Mouse (Mus musculus): Measurements from ENCODE around the gene Znhit3. TPM values are rescaled to one million over a fixed set of nuclear protein-coding genes. Genes with fewer than 3 reads are reported as not detected.

Znhit3 gene
- polyA plus RNA-seq, 1 experiment from 2014 or later: 48.3 TPM

DNA sequence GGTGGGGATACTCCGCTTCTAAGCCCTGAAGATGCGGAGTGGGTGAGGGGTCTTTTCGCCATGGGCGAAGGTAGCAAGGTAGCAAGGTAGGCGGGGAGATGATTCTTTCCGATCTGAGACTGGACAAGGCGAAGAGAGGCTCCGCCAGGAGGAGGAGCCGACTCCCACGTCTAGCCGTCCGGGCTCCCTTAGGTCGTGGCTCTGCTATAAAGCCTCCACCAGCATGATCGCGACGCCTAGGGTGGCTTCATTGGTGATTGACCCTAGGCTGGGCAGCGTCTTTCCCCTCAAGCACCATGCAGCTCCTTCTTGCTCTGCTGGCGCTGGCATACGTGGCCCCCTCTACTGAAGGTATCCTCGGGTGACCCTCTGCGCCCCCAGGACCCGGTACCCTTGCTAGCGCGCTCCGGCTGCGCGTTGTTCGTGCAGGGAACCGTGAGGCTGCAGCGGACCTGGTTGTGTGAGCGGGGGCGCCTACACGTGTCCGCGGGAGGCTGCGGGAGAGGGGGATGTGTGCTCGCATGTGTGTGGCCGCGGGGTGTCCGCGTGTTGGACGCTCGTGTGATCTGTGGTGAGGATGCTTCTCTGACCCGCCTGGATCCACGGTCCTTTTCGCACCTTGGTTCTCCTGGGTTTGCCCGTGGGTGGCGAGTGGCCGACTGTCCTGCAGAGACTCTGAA is 41.6 kb upstream of the Znhit3 start, which contains the start of gene Car4:
TSS of gene Car4 (plus strand) at position 196 of the 680 bp plus-strand sequence.
- H3K4me1 ChIP-seq (ENCODE audit: control insufficient read depth, insufficient read depth, low read length): peaks cover 9% of the 10 kb centered on the region
- H3K27ac ChIP-seq (ENCODE audit: low read length): no peak within 1 kb of the TSS
- H3K36me3 ChIP-seq (ENCODE audit: control insufficient read depth, insufficient read depth, low read length): no peaks in the 10 kb centered on the region
- peak within 1 kb of the TSS; percentile 33 for H3K4me3 ChIP-seq (replicated peaks; ENCODE audit: low read length)
- no peak; the same call in 1 of the 2 replicates for ATAC-seq (ENCODE audit: insufficient read depth, low FRiP score)
- H3K9me3 ChIP-seq (replicated peaks; ENCODE audit: control insufficient read depth, low read length): no peaks in the 10 kb centered on the region
- no peak within 1 kb of the TSS for H3K9ac ChIP-seq (ENCODE audit: low read length)
- H3K4me2 ChIP-seq (ENCODE audit: low read depth, low read length): peak within 1 kb of the TSS; percentile 46
- H3K27me3 ChIP-seq (ENCODE audit: control insufficient read depth, insufficient read depth, low read length): peaks cover 38% of the 10 kb centered on the region
- WGBS: under 1% methylated on average over 49 of the region's 49 CpGs

GRCm38 (mm10) chr11:84957171-84957570 is 41.0 kb upstream of the Znhit3 start:
- peak overlapping the region; percentile 33 for H3K4me3 ChIP-seq (replicated peaks; ENCODE audit: low read length)

GRCm38 (mm10) chr11:84956400-84956799 is 40.2 kb upstream of the Znhit3 start:
- no peak for ATAC-seq (ENCODE audit: insufficient read depth, low FRiP score)
- H3K4me1 ChIP-seq (ENCODE audit: control insufficient read depth, insufficient read depth, low read length): peaks cover 9% of the 10 kb centered on the region
- no peak overlapping the region for H3K9ac ChIP-seq (ENCODE audit: low read length)
- no peak overlapping the region for H3K4me2 ChIP-seq (ENCODE audit: low read depth, low read length)
- no peak overlapping the region for H3K4me3 ChIP-seq (replicated peaks; ENCODE audit: low read length)
- 29% methylated on average over 5 of the region's 5 CpGs for WGBS
- H3K27ac ChIP-seq (ENCODE audit: low read length): no peak overlapping the region
- peaks cover 38% of the 10 kb centered on the region for H3K27me3 ChIP-seq (ENCODE audit: control insufficient read depth, insufficient read depth, low read length)
- H3K36me3 ChIP-seq (ENCODE audit: control insufficient read depth, insufficient read depth, low read length): no peaks in the 10 kb centered on the region
- no peaks in the 10 kb centered on the region for H3K9me3 ChIP-seq (replicated peaks; ENCODE audit: control insufficient read depth, low read length)

More at GRCm38 (mm10) chr11:84957171-84957570, 41.0 kb upstream of the Znhit3 start:
- Histone ChIP-seq H3K9me3 (replicated peaks; ENCODE audit: control insufficient read depth, low read length) (no peaks in the 10 kb centered on the region), H3K27ac (ENCODE audit: low read length) (no peak overlapping the region), H3K9ac (ENCODE audit: low read length) (no peak overlapping the region), H3K27me3 (ENCODE audit: control insufficient read depth, insufficient read depth, low read length) (peaks cover 38% of the 10 kb centered on the region), H3K4me2 (ENCODE audit: low read depth, low read length) (peak overlapping the region; percentile 46), H3K36me3 (ENCODE audit: control insufficient read depth, insufficient read depth, low read length) (no peaks in the 10 kb centered on the region), H3K4me1 (ENCODE audit: control insufficient read depth, insufficient read depth, low read length) (peaks cover 9% of the 10 kb centered on the region)
- WGBS: 5% methylated on average over 15 of the region's 15 CpGs
- ATAC-seq (ENCODE audit: insufficient read depth, low FRiP score): no peak

- H3K9me3 ChIP-seq (replicated peaks; ENCODE audit: control insufficient read depth, low read length): no peaks in the 10 kb centered on the region
- no peaks in the 10 kb centered on the region for H3K36me3 ChIP-seq (ENCODE audit: control insufficient read depth, insufficient read depth, low read length)
- no peak for ATAC-seq (ENCODE audit: insufficient read depth, low FRiP score)
- H3K9ac ChIP-seq (ENCODE audit: low read length): no peak overlapping the region
- peaks cover 19% of the 10 kb centered on the region for H3K27me3 ChIP-seq (ENCODE audit: control insufficient read depth, insufficient read depth, low read length)
- peaks cover 3% of the 10 kb centered on the region for H3K4me1 ChIP-seq (ENCODE audit: control insufficient read depth, insufficient read depth, low read length)
- 38% methylated on average over 2 of the region's 2 CpGs for WGBS
- H3K4me2 ChIP-seq (ENCODE audit: low read depth, low read length): no peak overlapping the region
- H3K4me3 ChIP-seq (replicated peaks; ENCODE audit: low read length): no peak overlapping the region
- no peak overlapping the region for H3K27ac ChIP-seq (ENCODE audit: low read length)
These were observed 36.4 kb upstream of the Znhit3 start for GRCm38 (mm10) chr11:84952611-84953010.

DNA sequence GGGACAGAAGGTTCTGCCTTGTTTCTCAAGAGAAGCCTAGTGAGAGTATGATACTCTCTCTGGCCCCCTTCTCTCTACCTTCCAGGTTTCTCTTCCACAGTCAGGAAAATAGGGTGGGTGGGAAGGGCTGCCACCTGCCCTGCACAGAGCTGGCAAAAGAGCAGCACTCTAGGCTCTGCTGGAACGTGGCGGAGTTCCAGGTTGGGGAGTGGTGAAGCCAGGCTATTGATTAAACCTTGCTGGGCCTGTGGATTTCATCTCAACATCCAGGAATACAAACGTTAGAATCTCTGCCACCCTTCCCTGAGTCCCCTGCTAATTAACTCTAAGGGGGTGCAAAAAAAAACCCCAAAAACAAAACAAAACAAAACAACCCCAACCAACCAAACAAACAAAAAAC is 32.4 kb upstream of the Znhit3 start:
- H3K9me3 ChIP-seq (replicated peaks; ENCODE audit: control insufficient read depth, low read length): no peaks in the 10 kb centered on the region
- no peaks in the 10 kb centered on the region for H3K36me3 ChIP-seq (ENCODE audit: control insufficient read depth, insufficient read depth, low read length)
- H3K4me2 ChIP-seq (ENCODE audit: low read depth, low read length): no peak overlapping the region
- 33% methylated on average over 3 of the region's 3 CpGs for WGBS
- no peak overlapping the region for H3K27ac ChIP-seq (ENCODE audit: low read length)
- H3K9ac ChIP-seq (ENCODE audit: low read length): no peak overlapping the region
- H3K4me3 ChIP-seq (replicated peaks; ENCODE audit: low read length): no peak overlapping the region
- no peaks in the 10 kb centered on the region for H3K27me3 ChIP-seq (ENCODE audit: control insufficient read depth, insufficient read depth, low read length)
- no peaks in the 10 kb centered on the region for H3K4me1 ChIP-seq (ENCODE audit: control insufficient read depth, insufficient read depth, low read length)
- ATAC-seq (ENCODE audit: insufficient read depth, low FRiP score): no peak

- Histone ChIP-seq H3K9me3 (replicated peaks; ENCODE audit: control insufficient read depth, low read length) (no peaks in the 10 kb centered on the region), H3K4me2 (ENCODE audit: low read depth, low read length) (no peak overlapping the region), H3K27ac (ENCODE audit: low read length) (no peak overlapping the region), H3K27me3 (ENCODE audit: control insufficient read depth, insufficient read depth, low read length) (no peaks in the 10 kb centered on the region), H3K36me3 (ENCODE audit: control insufficient read depth, insufficient read depth, low read length) (no peaks in the 10 kb centered on the region), H3K4me3 (replicated peaks; ENCODE audit: low read length) (no peak overlapping the region), H3K9ac (ENCODE audit: low read length) (no peak overlapping the region), H3K4me1 (ENCODE audit: control insufficient read depth, insufficient read depth, low read length) (no peaks in the 10 kb centered on the region)
- 50% methylated on average over 3 of the region's 3 CpGs for WGBS
- no peak for ATAC-seq (ENCODE audit: insufficient read depth, low FRiP score)
These were observed 31.9 kb upstream of the Znhit3 start for GRCm38 (mm10) chr11:84948114-84948513.

- H3K9me3 ChIP-seq (replicated peaks; ENCODE audit: control insufficient read depth, low read length): no peaks in the 10 kb centered on the region
- H3K4me2 ChIP-seq (ENCODE audit: low read depth, low read length): no peak overlapping the region
- no peak overlapping the region for H3K4me3 ChIP-seq (replicated peaks; ENCODE audit: low read length)
- H3K27ac ChIP-seq (ENCODE audit: low read length): no peak overlapping the region
- H3K36me3 ChIP-seq (ENCODE audit: control insufficient read depth, insufficient read depth, low read length): no peaks in the 10 kb centered on the region
- no peak for ATAC-seq (ENCODE audit: insufficient read depth, low FRiP score)
- no peaks in the 10 kb centered on the region for H3K27me3 ChIP-seq (ENCODE audit: control insufficient read depth, insufficient read depth, low read length)
- no peaks in the 10 kb centered on the region for H3K4me1 ChIP-seq (ENCODE audit: control insufficient read depth, insufficient read depth, low read length)
- 77% methylated on average over 6 of the region's 6 CpGs for WGBS
- H3K9ac ChIP-seq (ENCODE audit: low read length): no peak overlapping the region
These were observed 31.0 kb upstream of the Znhit3 start for GRCm38 (mm10) chr11:84947206-84947605.

DNA sequence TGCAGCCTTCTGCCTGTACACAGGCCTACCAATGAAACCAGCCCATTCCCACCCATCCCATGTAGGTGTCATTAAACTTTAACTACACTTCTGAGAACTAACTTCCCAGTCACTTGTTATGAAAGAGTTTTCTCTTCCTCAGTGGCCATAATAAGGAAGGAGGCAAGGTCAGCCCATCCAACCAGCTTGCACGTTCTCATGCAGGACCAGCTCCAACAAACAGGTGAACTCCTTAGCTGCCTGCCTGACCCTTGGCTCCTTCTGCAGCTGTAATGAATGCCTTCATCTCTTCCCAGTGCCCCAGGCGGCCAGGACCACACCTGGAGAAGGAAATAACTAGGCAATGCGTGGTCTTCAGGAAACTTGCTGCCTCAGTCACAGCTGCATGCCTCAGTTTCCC is 29.7 kb upstream of the Znhit3 start:
- Histone ChIP-seq H3K4me1 (ENCODE audit: control insufficient read depth, insufficient read depth, low read length) (no peaks in the 10 kb centered on the region), H3K9me3 (replicated peaks; ENCODE audit: control insufficient read depth, low read length) (no peaks in the 10 kb centered on the region), H3K4me2 (ENCODE audit: low read depth, low read length) (no peak overlapping the region), H3K27ac (ENCODE audit: low read length) (no peak overlapping the region), H3K27me3 (ENCODE audit: control insufficient read depth, insufficient read depth, low read length) (no peaks in the 10 kb centered on the region), H3K36me3 (ENCODE audit: control insufficient read depth, insufficient read depth, low read length) (no peaks in the 10 kb centered on the region), H3K9ac (ENCODE audit: low read length) (no peak overlapping the region), H3K4me3 (replicated peaks; ENCODE audit: low read length) (no peak overlapping the region)
- WGBS: 35% methylated on average over 3 of the region's 3 CpGs
- ATAC-seq (ENCODE audit: insufficient read depth, low FRiP score): no peak

GRCm38 (mm10) chr11:84944639-84945435 is 28.7 kb upstream of the Znhit3 start:
- no peak for ATAC-seq (ENCODE audit: insufficient read depth, low FRiP score)

More at GRCm38 (mm10) chr11:84944639-84945435, 28.7 kb upstream of the Znhit3 start:
- Histone ChIP-seq H3K36me3 (ENCODE audit: control insufficient read depth, insufficient read depth, low read length) (no peaks in the 10 kb centered on the region), H3K27ac (ENCODE audit: low read length) (no peak overlapping the region), H3K4me2 (ENCODE audit: low read depth, low read length) (no peak overlapping the region), H3K9me3 (replicated peaks; ENCODE audit: control insufficient read depth, low read length) (no peaks in the 10 kb centered on the region), H3K9ac (ENCODE audit: low read length) (no peak overlapping the region), H3K27me3 (ENCODE audit: control insufficient read depth, insufficient read depth, low read length) (no peaks in the 10 kb centered on the region), H3K4me1 (ENCODE audit: control insufficient read depth, insufficient read depth, low read length) (no peaks in the 10 kb centered on the region), H3K4me3 (replicated peaks; ENCODE audit: low read length) (no peak overlapping the region)
- WGBS: 2% methylated on average over 12 of the region's 12 CpGs
